Mouse (Mus musculus) brown adipose tissue, adult 24 weeks (tissue): ENCODE results near the gene Il1f10. TPM values are rescaled to one million over a fixed set of nuclear protein-coding genes. Genes with fewer than 3 reads are reported as not detected.

Experiments used
- H3K27ac ChIP-seq: fragments of 200-500 bp; replicated peaks from 2 replicates; pipeline ENCODE4 v1.5.1; 2012; ENCODE audit warnings: low read depth, mild to moderate bottlenecking, low read length
- H3K4me1 ChIP-seq: fragments of 200-500 bp; 2 replicates; pipeline ENCODE4 v1.6.1; 2012; ENCODE audit warnings: low read length, mixed read lengths; ENCODE audit not compliant: control insufficient read depth, insufficient read depth, insufficient read length
- H3K4me3 ChIP-seq: fragments of 200-500 bp; 2 replicates; pipeline ENCODE4 v1.5.1; 2012; ENCODE audit warnings: low read depth, mild to moderate bottlenecking, low read length, moderate library complexity; ENCODE audit not compliant: insufficient read depth
- polyA plus RNA-seq: library from polyadenylated mRNA; stranded (reverse); fragments of >200 nt; gene quantifications from 2 replicates; pipeline ENCODE4 v1.2.4, GENCODE M21; 2012; ENCODE audit not compliant: missing spikeins, insufficient read depth, insufficient read length

The Il1f10 gene
- polyA plus RNA-seq: not detected in 2 replicates

DNA sequence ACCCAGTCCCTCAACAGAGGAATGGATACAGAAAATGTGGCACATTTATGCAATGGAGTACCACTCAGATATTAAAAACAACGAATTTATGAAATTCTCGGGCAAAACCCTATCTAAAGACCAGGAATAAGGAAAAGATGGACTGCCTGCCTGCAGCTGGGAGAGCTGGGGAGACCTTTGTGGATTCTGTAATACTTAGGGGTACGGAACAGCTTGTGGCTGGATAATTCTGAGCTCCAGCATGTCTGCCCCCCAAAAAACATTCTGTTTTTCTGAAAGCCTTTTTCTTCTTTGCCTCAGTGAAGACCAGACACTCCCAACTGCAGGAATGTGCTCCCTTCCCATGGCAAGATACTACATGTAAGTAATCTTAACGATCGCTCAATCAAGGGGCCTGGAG, at the start of gene Il1f10:
Il1f10 (plus strand) TSS at position 301 of the 400 bp plus-strand sequence.
- H3K27ac ChIP-seq: no peak within 1 kb of the TSS
- H3K4me3 ChIP-seq: no peak within 1 kb of the TSS
- no peaks in the 10 kb centered on the region for H3K4me1 ChIP-seq

DNA sequence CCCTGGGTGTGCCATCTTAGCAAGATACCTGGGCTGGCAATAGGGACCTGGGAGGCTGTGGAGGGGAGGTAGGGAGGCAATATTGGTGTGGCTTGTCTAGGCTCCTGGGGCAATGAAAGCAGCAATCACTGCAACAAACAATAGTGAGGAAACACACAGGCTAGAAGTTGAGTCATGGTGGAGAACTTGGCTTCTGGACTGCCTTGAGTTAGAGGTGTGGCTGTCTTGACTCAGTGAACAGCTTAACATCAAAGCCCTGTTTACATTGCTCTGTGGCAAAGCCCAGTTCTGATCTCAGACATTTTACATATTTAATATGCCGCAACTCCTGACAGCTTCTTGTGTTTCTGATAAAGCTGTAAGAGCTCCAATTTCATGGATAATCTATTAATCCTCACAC, 23.5 kb upstream of the Il1f10 start:
- Histone ChIP-seq H3K4me3 (no peak overlapping the region), H3K4me1 (no peaks in the 10 kb centered on the region), H3K27ac (no peak overlapping the region)

GRCm38 (mm10) chr2:24273619-24274018, 17.4 kb upstream of the Il1f10 start:
- Histone ChIP-seq H3K27ac (no peak overlapping the region), H3K4me3 (no peak overlapping the region), H3K4me1 (no peaks in the 10 kb centered on the region)

DNA sequence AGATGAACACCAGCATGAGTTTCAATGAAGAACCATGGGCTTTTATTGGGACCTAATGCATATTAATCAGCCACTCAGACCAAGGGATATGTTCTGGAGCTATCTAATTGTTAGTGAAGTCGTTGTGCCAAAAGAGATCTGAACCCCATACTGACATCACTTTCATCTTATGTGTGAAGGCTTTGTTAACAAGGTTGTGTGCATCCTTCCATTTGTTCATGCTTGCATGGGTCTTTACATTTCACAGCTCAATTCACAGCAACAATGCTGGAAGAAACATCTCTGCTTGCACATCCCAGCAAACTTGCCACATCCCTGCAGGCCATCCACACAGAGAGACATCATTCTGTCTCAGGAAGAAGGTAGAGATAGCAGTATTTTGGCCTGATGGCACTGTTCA, 15.8 kb upstream of the Il1f10 start:
- H3K4me1 ChIP-seq: no peaks in the 10 kb centered on the region
- H3K4me3 ChIP-seq: no peak overlapping the region
- no peak overlapping the region for H3K27ac ChIP-seq

DNA sequence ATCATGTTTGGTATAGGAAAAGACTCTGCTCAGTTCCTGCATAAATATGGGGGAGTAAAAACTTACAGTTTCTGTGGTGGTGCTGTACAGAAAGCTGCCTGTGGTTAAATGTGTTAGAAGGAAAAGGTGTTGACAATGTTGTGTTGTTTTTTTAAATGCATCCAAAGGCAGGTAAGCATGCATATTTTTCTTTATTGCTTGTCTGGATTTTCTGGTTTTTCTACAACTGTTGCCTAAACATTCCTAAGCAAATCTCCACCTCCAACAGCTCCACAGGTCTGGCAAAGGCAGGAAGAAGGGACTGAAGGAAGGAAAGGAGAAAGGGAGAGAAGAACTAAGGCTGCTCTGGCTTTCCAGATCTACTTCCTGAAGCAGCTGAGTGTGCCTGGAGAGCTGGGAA, 14.3 kb upstream of the Il1f10 start, which contains the start of gene Il1f5:
Il1f5 (plus strand) TSS at position 301 of the 400 bp plus-strand sequence.
- Histone ChIP-seq H3K27ac (no peak within 1 kb of the TSS), H3K4me1 (no peaks in the 10 kb centered on the region), H3K4me3 (no peak within 1 kb of the TSS)

- no peak overlapping the region for H3K4me3 ChIP-seq
- H3K27ac ChIP-seq: no peak overlapping the region
- no peaks in the 10 kb centered on the region for H3K4me1 ChIP-seq
These were observed 3.6 kb downstream of the Il1f10 start for GRCm38 (mm10) chr2:24294616-24295015.

DNA sequence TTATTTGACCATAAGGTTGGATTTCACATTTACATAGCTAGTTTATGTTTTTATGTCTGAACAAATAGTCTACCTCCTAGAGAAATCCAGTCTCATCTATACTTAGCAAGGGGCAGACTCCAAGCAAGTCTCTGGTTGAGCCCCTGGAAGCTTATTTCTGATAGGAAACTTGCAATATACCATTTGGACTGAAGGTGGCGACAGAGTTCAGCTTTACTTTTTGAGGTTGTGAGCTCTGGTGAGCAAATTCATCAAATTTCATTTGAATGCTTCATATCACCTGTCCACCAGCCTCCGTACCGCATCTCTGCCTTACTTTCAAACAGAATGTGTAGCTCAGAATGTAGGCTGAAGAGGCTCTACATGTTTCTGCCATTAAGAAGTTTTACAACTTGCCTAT, 5.8 kb downstream of the Il1f10 start:
- Histone ChIP-seq H3K4me1 (no peaks in the 10 kb centered on the region), H3K27ac (no peak overlapping the region), H3K4me3 (no peak overlapping the region)

- 0 out of 2 replicates have a peak overlapping the region, but pooled peaks have one; percentile 16 for H3K27ac ChIP-seq
- H3K4me1 ChIP-seq: no peaks in the 10 kb centered on the region
- no peak overlapping the region for H3K4me3 ChIP-seq
These were observed 20.5 kb downstream of the Il1f10 start for GRCm38 (mm10) chr2:24311302-24312001.

GRCm38 (mm10) chr2:24316919-24317318, 25.9 kb downstream of the Il1f10 start:
- no peak overlapping the region for H3K4me3 ChIP-seq
- no peak overlapping the region for H3K27ac ChIP-seq
- H3K4me1 ChIP-seq: no peaks in the 10 kb centered on the region

GRCm38 (mm10) chr2:24317919-24318598, 27.1 kb downstream of the Il1f10 start:
- no peak overlapping the region for H3K4me3 ChIP-seq
- H3K4me1 ChIP-seq: no peaks in the 10 kb centered on the region
- H3K27ac ChIP-seq: no peak overlapping the region

GRCm38 (mm10) chr2:24335333-24335732, 44.3 kb downstream of the Il1f10 start:
- Histone ChIP-seq H3K4me1 (no peaks in the 10 kb centered on the region), H3K27ac (no peak overlapping the region), H3K4me3 (no peak overlapping the region)

DNA sequence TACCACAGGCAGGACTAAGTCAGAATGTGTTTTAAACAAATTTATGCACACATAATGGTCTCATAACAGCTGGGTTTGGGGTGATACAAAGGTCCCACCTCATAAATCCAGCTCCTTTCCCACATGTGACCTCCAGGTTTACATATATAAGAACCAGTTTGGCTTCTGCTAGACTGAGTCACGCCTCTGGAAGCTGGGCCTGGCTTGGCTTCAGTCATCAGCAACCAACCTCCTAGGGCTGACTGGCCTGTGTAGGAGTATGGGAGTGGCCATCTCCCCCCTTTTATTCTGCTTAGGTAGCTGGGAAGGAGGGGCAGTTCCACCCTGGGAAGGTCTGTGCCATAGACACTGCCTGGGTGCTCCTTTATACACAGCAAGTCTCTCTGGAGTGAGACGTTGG, 45.5 kb downstream of the Il1f10 start, which contains the start of gene Il1rn:
Il1rn (plus strand) TSS at position 309 of the 400 bp plus-strand sequence.
- no peak within 1 kb of the TSS for H3K27ac ChIP-seq
- H3K4me3 ChIP-seq: no peak within 1 kb of the TSS
- H3K4me1 ChIP-seq: no peaks in the 10 kb centered on the region

GRCm38 (mm10) chr2:24341395-24341885, 50.4 kb downstream of the Il1f10 start:
- H3K4me1 ChIP-seq: no peaks in the 10 kb centered on the region
- no peak overlapping the region for H3K27ac ChIP-seq
- H3K4me3 ChIP-seq: no peak overlapping the region
